Mouse (Mus musculus) lung, adult 18-20 months (tissue): ENCODE data around the gene Sh3pxd2a.

Experiments
- DNase-seq, 2 experiments: peaks; one replicate each; pipeline ENCODE4 v3.0.0; 2022; ENCODE audit warnings: mixed read lengths in 2 of 2

Sh3pxd2a gene

GRCm38 (mm10) chr19:47489233-47489632, 25.0 kb upstream of the Sh3pxd2a start:
- no peak for DNase-seq

GRCm38 (mm10) chr19:47488250-47488649, 24.0 kb upstream of the Sh3pxd2a start:
- peak in 1 of 2 experiments; percentile 46 for DNase-seq

- no peak for DNase-seq
These were observed 23.4 kb upstream of the Sh3pxd2a start for GRCm38 (mm10) chr19:47487572-47487971.

DNA sequence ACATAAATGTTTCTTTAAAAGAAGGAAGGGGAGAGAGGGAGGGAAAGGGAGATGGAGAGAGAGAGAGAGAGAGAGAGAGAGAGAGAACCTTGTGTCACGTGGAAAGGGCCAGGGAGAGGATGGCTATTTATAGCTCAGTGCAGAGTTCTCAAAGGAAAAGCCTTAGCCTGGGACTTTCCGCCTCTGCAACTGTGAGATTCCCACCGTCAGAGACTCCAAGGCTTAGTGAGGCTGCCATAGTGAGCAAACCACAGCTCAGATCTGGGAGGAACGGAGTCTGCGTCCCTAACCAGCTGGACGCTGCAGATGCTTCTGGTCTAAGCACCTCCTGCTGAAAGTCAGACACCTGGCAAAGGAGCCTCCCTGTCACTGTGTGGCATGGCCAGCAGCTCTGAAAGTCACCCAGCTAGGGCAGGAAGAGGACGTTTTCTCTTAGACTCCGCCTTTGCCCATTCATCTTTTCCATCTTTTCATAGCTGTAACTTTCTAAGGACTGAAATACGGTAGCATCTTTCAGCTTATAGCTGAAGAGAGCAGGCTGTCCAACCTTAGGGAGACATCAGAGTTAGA, 21.9 kb upstream of the Sh3pxd2a start:
- DNase-seq: no peak

- no peak for DNase-seq
These were observed 19.9 kb upstream of the Sh3pxd2a start for GRCm38 (mm10) chr19:47484110-47484509.

DNA sequence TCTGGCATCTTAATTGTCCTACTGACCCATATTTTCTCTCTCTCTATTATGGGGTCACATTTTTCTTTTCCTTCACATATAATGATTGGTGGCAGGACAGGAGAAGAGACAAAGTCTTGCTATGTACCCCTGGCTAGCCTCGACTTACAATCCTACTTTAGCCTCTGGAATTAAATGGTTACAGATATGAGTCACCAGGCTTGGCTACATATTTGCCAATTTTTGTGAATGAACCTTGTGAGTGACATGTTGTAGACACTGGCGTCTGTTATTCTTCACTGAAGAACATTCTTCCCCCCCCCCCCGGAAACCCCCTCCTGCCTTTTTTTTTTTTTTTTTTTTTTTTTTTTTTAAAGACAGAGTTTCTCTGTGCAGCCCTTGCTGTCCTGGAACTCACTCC, 19.1 kb upstream of the Sh3pxd2a start:
- no peak for DNase-seq

DNA sequence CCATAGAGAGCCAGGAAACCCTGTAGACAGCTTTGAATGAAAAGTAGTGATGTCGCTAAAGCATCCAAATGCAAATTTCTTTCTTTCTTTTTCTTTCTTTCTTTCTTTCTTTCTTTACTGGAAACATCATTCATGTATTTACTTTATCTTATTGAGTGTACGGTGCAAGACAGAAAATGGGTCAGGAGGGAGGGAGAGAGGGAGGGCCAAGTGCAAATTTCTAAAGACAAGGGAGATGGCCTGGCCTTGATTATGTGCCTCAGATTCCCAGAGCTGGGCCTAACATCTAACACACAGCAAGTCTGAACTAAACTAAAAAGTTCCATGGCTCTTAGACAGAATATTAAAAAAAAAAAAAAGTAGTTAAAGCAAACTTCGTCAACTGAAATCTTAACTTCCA, 9.3 kb upstream of the Sh3pxd2a start:
- DNase-seq: no peak

DNA sequence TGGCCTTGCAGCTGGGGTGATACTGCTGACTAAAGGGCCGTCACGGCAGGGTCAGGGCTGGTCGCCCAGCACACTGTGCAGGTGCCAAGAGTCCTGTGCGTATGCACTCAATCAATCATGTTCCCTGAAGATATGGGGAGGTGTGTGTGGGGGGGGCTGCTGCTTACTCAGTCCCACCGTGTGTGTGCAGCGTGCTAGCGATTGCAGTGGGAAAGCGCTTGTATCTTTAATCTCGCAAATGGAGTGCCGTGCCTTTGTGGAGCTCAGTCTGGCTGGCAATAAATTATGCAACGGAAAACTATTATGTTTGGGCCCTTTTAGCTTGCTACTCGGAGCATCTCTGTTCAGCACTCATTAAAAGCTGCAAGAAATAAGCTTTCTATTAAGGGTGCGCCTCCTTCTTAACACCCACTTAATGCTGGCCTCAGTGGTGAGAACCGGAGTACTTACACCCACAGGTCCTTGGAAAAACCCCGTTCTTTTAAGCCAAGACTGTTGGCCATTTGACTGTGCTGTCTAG, 8.7 kb upstream of the Sh3pxd2a start:
- no peak for DNase-seq

DNA sequence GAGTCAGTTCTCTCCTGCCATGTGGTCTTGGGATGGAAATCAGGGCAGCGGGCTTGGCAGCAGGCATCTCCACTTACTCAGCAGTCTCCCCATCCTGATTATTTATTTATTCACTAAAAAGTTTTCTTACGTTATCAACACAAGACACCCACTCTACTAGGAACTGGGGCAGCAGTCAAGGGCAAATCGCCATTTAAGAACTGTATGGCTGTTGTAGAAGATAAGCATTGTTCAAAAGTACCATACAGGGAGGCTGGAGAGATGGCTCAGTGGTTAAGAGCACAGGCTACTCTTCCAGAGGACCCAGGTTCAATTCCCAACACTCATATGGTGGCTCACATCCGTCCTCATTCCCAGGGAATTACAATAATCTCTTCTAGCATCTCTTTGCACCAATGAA, 7.6 kb upstream of the Sh3pxd2a start:
- DNase-seq: no peak

- no peak for DNase-seq
These were observed 4.5 kb upstream of the Sh3pxd2a start for GRCm38 (mm10) chr19:47468750-47469149.

- no peak for DNase-seq
These were observed 2.6 kb upstream of the Sh3pxd2a start for GRCm38 (mm10) chr19:47466775-47467174.

DNA sequence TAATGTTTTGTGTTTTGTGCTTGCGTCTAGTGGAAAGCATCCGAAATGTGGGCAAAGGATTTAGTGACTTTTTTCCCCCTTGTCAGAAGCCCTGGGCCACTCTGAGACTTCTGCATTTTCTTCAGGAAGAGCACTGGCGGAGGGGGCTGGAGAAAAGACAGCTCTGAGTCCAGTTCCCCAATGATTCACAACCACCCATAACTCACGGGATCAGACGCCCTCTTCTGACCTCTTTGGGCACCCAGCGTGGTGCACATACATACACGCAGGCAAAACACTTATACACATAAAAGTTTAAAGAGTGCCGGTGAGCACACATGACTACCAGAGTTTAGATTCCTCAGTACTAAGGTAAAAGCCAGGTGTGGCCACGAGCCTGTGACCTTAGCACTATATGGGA, 1.3 kb upstream of the Sh3pxd2a start:
- no peak for DNase-seq

GRCm38 (mm10) chr19:47463636-47464303, 431 bp downstream of the Sh3pxd2a start:
- DNase-seq: peak; percentile 84 to 87

GRCm38 (mm10) chr19:47463206-47463605, 995 bp downstream of the Sh3pxd2a start:
- no peak for DNase-seq

DNA sequence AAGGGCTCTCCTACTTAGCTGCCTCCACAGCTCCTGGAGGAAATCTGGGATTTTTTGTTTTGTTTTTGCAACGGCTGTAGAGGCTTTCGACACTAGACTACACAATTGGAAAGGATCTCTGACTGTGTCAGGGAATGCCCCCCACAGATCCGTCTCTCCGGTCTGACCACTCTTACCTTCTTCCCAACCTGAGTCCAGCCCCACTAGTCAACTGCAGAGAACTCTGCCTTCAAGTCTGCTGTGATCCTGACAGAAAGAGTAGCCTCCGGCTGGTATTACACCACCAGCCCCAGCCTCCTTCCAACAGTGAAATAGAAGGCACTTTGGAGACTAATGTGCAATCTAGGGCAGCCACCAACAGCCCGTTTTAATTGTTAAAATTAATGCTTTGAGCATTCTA, 1.5 kb downstream of the Sh3pxd2a start:
- no peak for DNase-seq

GRCm38 (mm10) chr19:47461838-47462237, 2.4 kb downstream of the Sh3pxd2a start:
- no peak for DNase-seq

GRCm38 (mm10) chr19:47461386-47461785, 2.8 kb downstream of the Sh3pxd2a start:
- no peak for DNase-seq

- DNase-seq: peak; percentile 57 to 77
These were observed 3.9 kb downstream of the Sh3pxd2a start for GRCm38 (mm10) chr19:47460120-47460960.

DNA sequence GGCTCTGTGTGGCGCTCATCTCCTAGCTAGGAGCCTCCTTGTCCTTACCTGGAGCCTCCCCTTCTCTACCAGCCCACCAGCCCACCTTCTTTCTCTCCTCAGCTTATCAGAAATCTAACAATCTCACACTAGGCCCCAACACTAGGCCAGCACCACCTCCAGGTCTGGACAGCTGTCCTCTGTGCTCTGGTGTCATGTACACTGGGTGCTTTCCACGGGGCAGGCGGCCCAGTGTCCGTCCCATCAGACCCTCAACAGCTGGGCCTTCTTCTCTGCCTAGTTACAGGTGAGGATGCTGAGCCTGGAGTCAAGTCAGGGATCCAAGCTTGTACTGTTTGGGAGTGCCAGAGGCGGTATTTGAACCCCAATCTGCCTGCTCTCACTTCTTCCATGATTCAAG, 5.0 kb downstream of the Sh3pxd2a start:
- no peak for DNase-seq

- DNase-seq: no peak
These were observed 5.6 kb downstream of the Sh3pxd2a start for GRCm38 (mm10) chr19:47458504-47459161.

- peak; percentile 56 to 76 for DNase-seq
These were observed 6.3 kb downstream of the Sh3pxd2a start for GRCm38 (mm10) chr19:47457711-47458503.

DNA sequence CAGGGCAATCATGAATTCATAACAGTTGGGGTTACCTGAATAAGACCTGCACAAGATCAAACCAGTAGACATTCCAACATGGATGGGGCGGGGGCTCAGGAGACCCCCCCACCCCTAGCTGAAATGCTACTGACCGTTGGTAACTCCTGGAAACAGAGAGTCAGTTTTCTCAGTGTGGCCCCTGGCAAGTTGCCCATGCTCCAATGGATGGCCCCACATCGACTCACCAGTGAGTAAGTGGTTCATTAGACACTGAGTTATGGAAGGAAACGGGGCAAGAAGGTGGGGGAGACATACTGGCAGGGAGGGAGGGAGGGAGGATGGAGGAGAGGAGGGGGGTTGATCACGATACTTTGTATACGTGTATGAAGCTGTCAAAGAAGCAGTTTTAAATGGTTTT, 8.2 kb downstream of the Sh3pxd2a start:
- DNase-seq: no peak
